Mouse (Mus musculus) left cerebral cortex, adult 2 months (tissue): ENCODE measurements around the gene Cyp2e1. TPM values are rescaled to one million over a fixed set of nuclear protein-coding genes. Genes with fewer than 3 reads are reported as not detected.

Experiments
- DNase-seq, 2 experiments: peaks; one replicate each; pipeline ENCODE4 v3.0.0; 2021 to 2022; ENCODE audit warnings: low spot score in 2 of 2, mixed read lengths in 1 of 2; ENCODE audit errors: extremely low spot score in 1 of 2
- H3K27ac ChIP-seq: fragments of 200-600 bp; 2 replicates; pipeline ENCODE4 v1.8.1; 2022
- H3K4me3 ChIP-seq: fragments of 200-600 bp; 2 replicates; pipeline ENCODE4 v1.8.1; 2022
- CTCF ChIP-seq: fragments of 200-600 bp; IDR thresholded peaks from 2 replicates; pipeline ENCODE4 v1.8.1; 2022; ENCODE audit warnings: antibody characterized with exemption, mild to moderate bottlenecking, moderate library complexity
- intact Hi-C: fragments of 180-260 bp; cut with DNase I; formaldehyde crosslinking; loops from one replicate; pipeline ENCODE4 v1.15.1; 2025
- total RNA-seq, 2 experiments: library from RNA; stranded (reverse); gene quantifications; 2 replicates each; pipeline ENCODE4 v1.2.3; 2021

The Cyp2e1 gene
- total RNA-seq, 2 experiments from 2014 or later: not detected

GRCm38 (mm10) chr7:140820173-140820572 lies 56.6 kb downstream of the Cyp2e1 start:
- Histone ChIP-seq H3K4me3 (no peak overlapping the region), H3K27ac (no peak overlapping the region)
- no peak for TF ChIP-seq CTCF
- no peak for DNase-seq
- intact Hi-C loops: no loop called here

- intact Hi-C loops: no loop called here
- TF ChIP-seq CTCF: no peak
- H3K27ac ChIP-seq: peak overlapping the region; percentile 93
- DNase-seq: no peak
- peak overlapping the region; percentile 49 for H3K4me3 ChIP-seq
Observed at GRCm38 (mm10) chr7:140821305-140821652, 57.7 kb downstream of the Cyp2e1 start.

GRCm38 (mm10) chr7:140821653-140822329 lies 58.3 kb downstream of the Cyp2e1 start, which contains the start of gene Zfp941:
Gene Zfp941 (minus strand): TSS chr7:140822178.
- peak within 1 kb of the TSS; percentile 93 for H3K27ac ChIP-seq
- intact Hi-C loops: no loop called here
- peak; percentile 67 to 68 for DNase-seq
- H3K4me3 ChIP-seq: peak within 1 kb of the TSS; percentile 49
- TF ChIP-seq CTCF: no peak

- DNase-seq: no peak
- no peak overlapping the region; the same call in 1 of the 2 replicates for H3K27ac ChIP-seq
- H3K4me3 ChIP-seq: no peak overlapping the region
- intact Hi-C loops: no loop called here
- TF ChIP-seq CTCF: no peak
Observed at GRCm38 (mm10) chr7:140822731-140823130, 59.2 kb downstream of the Cyp2e1 start.

Other genes with a start within 250 kb of the Cyp2e1 start
- not detected for gene Olfr538, start 195.9 kb upstream of the Cyp2e1 start, total RNA-seq
- under 1 TPM in 1 of 2 experiments, not detected in 1; 0.05 TPM for gene Olfr46, start 162.5 kb upstream of the Cyp2e1 start, total RNA-seq
- not detected for gene Olfr61, start 134.8 kb upstream of the Cyp2e1 start, total RNA-seq
- gene Olfr53, start 117.3 kb upstream of the Cyp2e1 start, total RNA-seq: not detected
- under 1 TPM; 0.05 to 0.09 TPM for gene Olfr539, start 103.8 kb upstream of the Cyp2e1 start, total RNA-seq
- gene Olfr45, start 81.8 kb upstream of the Cyp2e1 start, total RNA-seq: not detected
- gene Olfr541, start 66.5 kb upstream of the Cyp2e1 start, total RNA-seq: not detected
- under 1 TPM; 0.32 to 0.47 TPM for gene Syce1, start 24.1 kb downstream of the Cyp2e1 start, total RNA-seq
- gene Zfp941, start 58.4 kb downstream of the Cyp2e1 start, total RNA-seq: 10 to 100 TPM; 29.1 to 31.2 TPM
- 1 to 10 TPM; 3.9 to 5.9 TPM for gene Urah, start 71.3 kb downstream of the Cyp2e1 start, total RNA-seq
- gene Scgb1c1, start 81.8 kb downstream of the Cyp2e1 start, total RNA-seq: not detected
- not detected for gene Odf3, start 84.1 kb downstream of the Cyp2e1 start, total RNA-seq
- 1 to 10 TPM; 1.5 to 2.6 TPM for gene Gm45785, start 92.6 kb downstream of the Cyp2e1 start, total RNA-seq
- 10 to 100 TPM; 62.1 to 74.2 TPM for gene Ric8a, start 93.2 kb downstream of the Cyp2e1 start, total RNA-seq
- 10 to 100 TPM; 24.6 to 24.8 TPM for gene Bet1l, start 93.8 kb downstream of the Cyp2e1 start, total RNA-seq
- gene Psmd13, start 118.2 kb downstream of the Cyp2e1 start, total RNA-seq: 100 to 1,000 TPM; 101 to 107 TPM
- 10 to 100 TPM; 72.2 to 76.5 TPM for gene Sirt3, start 118.6 kb downstream of the Cyp2e1 start, total RNA-seq
- 1 to 10 TPM in 1 of 2 experiments, not detected in 1; 2.0 TPM for gene Cox8b, start 136.7 kb downstream of the Cyp2e1 start, total RNA-seq
- gene Nlrp6, start 157.2 kb downstream of the Cyp2e1 start, total RNA-seq: 1 to 10 TPM in 1 of 2 experiments, under 1 TPM in 1; 0.68 to 1.2 TPM
- gene Pgghg, start 177.7 kb downstream of the Cyp2e1 start, total RNA-seq: 1 to 10 TPM; 4.5 to 4.7 TPM
- gene Ifitm5, start 186.6 kb downstream of the Cyp2e1 start, total RNA-seq: not detected
- gene Gm45717, start 192.2 kb downstream of the Cyp2e1 start, total RNA-seq: not detected
- gene Ifitm2, start 192.2 kb downstream of the Cyp2e1 start, total RNA-seq: 10 to 100 TPM; 10.8 to 17.7 TPM
- gene Ifitm1, start 203.5 kb downstream of the Cyp2e1 start, total RNA-seq: 1 to 10 TPM; 3.7 to 5.8 TPM
- gene Ifitm3, start 247.0 kb downstream of the Cyp2e1 start, total RNA-seq: 10 to 100 TPM; 10.9 to 16.7 TPM